Mouse (Mus musculus) spleen, adult 10 weeks (tissue): ENCODE results near the gene Prss36. TPM values are rescaled to one million over a fixed set of nuclear protein-coding genes. Genes with fewer than 3 reads are reported as not detected.

Experiments used
- polyA plus RNA-seq: library from polyadenylated mRNA; stranded (reverse); fragments of 350-450 nt; fragmentation: Illumina TruSeq; extraction: RNeasy Lipid Tissue Mini Kit (QIAGEN cat#74804); gene quantifications from one replicate; pipeline ENCODE4 v1.2.3, GENCODE M21; 2015; ENCODE audit warnings: low replicate concordance; ENCODE audit not compliant: insufficient read depth

Gene Prss36
- polyA plus RNA-seq, result 1.6 TPM

DNA sequence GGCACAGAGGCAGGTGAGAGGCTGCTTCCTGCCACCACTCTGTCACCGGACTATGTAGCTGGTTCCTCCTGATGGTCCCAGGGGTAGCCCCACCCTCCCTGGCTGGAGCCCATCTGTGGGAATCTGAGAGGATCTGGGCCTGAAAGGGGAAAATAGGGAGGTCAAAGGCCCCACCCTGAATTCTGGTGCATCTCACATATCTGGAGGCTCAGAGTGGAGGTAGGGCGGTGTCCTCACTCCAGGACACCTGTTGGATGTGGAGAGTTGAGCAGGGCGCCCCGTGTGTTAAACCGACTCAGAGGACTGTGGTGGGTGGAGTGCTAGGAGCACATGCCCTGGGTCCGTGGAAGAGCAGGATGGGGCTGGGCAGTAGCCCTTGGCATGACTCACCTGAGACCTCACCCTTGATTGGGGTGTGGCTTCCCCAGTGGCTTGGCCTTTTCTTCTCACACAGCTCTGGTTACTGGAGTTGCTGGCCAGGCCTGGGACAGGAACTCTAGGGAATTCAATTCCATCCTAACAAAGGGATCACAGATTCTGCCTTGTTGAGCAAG is at the start of gene Prss36:
TSS of gene Prss36 (minus strand) at position 256 of the 554 bp plus-strand sequence.

DNA sequence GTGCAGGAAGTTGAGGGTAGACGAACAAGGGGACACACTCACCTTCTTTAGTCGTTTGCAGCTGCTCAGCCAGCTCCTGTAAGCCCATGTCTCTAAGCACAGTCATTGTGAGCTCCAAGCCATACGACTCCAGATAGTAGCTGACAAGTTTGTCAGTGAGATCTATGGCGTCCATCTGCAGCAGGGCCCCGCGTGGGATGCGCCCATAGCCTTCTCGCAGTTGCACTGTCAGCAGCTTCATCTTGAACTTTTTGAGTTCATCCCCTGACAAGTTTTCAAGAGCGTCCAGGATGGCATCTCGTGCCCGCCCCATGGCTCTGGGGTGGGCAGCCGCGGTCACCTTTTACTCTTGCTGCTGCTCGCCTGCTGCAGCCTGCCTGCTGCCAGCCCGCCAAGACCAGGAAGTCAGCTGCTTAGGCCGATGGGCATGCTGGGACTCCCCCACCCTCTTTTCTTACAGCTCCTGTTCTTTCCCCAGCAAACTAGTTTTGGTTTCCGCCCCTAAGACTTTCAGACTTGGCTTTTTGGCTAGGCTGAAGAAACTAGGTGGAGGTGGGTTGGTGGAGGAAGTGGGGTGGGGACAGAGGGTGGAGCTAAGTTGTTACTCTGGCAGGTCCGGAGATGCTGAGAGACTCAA is 46.9 kb upstream of the Prss36 start, which contains the start of gene Pycard:
TSS of gene Pycard (minus strand) at position 527 of the 637 bp plus-strand sequence.

DNA sequence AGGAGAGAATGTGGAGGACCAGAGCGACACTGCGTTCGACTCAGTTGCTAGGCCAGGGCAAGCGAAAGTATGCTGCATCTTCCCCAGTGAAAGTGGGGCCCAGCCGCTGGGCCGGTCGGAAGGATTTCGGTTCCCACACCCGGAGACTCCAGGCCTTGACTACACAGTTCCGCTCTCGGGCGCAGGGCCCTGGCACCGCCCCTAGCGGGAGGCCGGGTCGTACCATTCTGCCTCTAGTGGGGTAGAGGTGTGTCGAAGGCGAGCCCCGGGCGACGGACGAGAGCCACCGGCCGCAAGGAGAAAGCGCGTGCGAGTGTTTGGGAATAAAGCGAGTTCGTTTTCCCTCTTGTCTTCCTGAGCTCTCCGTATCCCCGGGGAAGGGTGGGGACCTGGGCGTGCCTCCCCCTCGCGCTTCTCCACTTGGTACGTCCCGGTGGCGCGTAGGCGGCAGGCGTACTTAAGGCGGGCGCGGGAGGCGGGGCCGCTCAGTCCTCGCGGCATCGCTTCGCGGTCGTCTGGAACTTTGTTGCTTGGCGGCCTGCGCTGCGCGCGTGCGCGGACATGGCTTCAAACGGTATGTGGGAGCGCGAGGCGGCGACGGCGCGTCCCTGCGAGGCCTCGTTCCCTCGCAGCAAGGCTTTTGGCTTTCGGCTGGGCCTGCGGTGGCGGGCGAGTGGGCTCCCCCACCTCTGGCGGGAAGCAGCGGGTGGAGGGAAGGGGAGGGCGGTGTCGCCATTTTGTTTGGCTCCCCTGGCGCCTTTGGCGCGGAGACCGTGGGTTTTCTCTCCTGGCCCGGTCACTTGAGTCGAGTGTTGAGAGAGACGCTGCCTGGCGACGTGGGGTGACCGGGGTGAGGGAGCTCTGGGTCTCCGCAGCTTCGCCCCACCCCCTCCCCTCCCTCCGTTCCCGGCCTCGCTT is 20.7 kb upstream of the Prss36 start, which contains the start of gene Fus:
TSS of gene Fus (plus strand) at position 454 of the 918 bp plus-strand sequence.

DNA sequence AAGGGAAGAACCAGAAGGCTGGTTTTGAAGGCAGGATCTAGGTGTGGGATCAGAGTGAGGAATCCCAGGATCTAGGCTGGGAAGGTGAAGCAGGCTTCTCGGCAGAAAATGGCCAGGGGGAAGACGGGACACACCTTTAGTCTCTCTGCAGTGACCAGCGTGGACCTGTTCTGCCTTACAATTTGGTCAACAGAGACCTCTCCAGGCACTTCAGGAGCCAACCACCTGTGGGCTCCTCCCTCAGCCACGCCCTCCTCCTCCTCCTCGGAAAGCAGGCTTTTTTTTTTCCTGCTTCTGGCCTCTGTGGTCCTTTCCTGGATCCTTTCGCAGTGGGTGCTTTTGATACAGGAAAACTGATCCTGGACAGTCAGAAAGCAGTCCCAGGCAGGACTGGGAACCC is 16.6 kb downstream of the Prss36 start, which contains the start of gene Prss8:
TSS of gene Prss8 (minus strand) at position 182 of the 400 bp plus-strand sequence.

DNA sequence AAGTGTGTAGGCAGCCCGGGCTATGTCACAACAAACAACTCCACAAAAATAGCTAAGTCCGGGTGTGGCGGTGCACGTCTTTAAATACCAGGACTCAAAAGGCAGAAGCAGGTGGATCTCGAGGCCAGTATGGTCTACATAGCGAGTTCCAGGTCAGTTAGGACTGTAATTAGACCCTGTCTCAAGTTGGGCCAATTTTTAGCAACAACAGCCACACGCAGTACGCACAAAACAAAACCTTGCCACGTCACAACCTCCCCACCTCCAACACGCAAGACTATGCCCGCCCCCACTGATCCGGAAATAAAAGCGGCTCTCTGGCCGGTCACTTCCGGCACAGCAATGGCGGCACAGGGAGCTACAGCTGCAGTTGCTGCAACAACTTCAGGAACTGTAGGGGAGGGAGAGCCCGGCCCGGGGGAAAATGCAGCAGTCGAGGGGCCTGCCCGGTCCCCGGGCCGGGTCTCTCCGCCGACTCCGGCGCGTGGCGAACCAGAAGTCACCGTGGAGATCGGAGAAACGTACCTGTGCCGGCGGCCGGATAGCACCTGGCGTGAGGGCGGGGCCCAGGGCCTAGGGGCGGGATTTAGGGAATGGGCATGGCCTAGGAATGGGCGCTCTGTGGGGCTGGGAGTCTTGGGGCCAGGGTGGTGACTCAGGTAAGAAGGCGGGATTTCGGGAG is 34.2 kb downstream of the Prss36 start, which contains the start of gene Kat8:
TSS of gene Kat8 (plus strand) at position 327 of the 682 bp plus-strand sequence.

GRCm38 (mm10) chr7:127903971-127904796 is 42.3 kb downstream of the Prss36 start, which contains the start of gene Bckdk:
TSS of gene Bckdk (plus strand) at chr7:127904082.

DNA sequence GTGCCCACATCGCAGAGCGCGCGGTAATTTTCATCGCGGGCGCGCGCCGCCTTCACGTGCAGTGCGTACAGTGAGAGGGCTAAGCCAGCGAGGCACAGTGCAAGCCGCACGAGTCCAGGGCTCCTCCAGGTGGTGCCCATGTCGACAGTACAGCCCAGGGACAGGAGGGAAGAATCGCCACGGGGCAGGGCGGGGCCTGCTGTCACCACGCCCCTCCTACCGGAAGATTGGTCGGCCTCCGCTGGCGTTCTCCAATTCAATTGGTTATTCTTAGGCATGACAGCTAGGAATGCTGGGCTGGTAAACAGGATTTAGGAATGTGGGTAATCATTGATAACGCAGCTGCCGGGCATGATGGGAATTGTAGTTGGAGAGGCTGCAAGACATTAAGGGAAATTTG is 51.1 kb downstream of the Prss36 start, which contains the start of the genes Gm21974 and Vkorc1:
TSS of gene Gm21974 (minus strand) at position 13 of the 400 bp plus-strand sequence.
TSS of gene Vkorc1 (minus strand) at position 176 of the 400 bp plus-strand sequence.

GRCm38 (mm10) chr7:127890798-127891197 is 55.7 kb downstream of the Prss36 start, which contains the start of gene Prss53:
TSS of gene Prss53 (minus strand) at chr7:127890970.

Other genes with a start within 250 kb of the Prss36 start
- 8.0 TPM for gene Bcl7c, start 237.8 kb downstream of the Prss36 start, polyA plus RNA-seq
- gene Ctf1, start 234.0 kb downstream of the Prss36 start, polyA plus RNA-seq, result not detected
- not detected for gene Ctf2, start 214.6 kb downstream of the Prss36 start, polyA plus RNA-seq
- gene Fbxl19, start 202.2 kb downstream of the Prss36 start, polyA plus RNA-seq, result 6.2 TPM
- 32.6 TPM for gene Orai3, start 176.9 kb downstream of the Prss36 start, polyA plus RNA-seq
- 28.5 TPM for gene Setd1a, start 170.1 kb downstream of the Prss36 start, polyA plus RNA-seq
- not detected for gene Gm49388, start 161.1 kb downstream of the Prss36 start, polyA plus RNA-seq
- 14.7 TPM for gene Hsd3b7, start 146.1 kb downstream of the Prss36 start, polyA plus RNA-seq
- 96.9 TPM for gene Stx4a, start 122.4 kb downstream of the Prss36 start, polyA plus RNA-seq
- gene Stx1b, start 122.2 kb downstream of the Prss36 start, polyA plus RNA-seq, result 1.5 TPM
- 37.8 TPM for gene Zfp646, start 70.5 kb downstream of the Prss36 start, polyA plus RNA-seq
- gene Zfp668, start 69.9 kb downstream of the Prss36 start, polyA plus RNA-seq, result 4.0 TPM
- 0.25 TPM for gene Prss53, start 55.8 kb downstream of the Prss36 start, polyA plus RNA-seq
- not detected for gene Gm21974, start 51.3 kb downstream of the Prss36 start, polyA plus RNA-seq
- 52.3 TPM for gene Vkorc1, start 51.1 kb downstream of the Prss36 start, polyA plus RNA-seq
- 16.3 TPM for gene Bckdk, start 42.6 kb downstream of the Prss36 start, polyA plus RNA-seq
- 55.2 TPM for gene Kat8, start 34.2 kb downstream of the Prss36 start, polyA plus RNA-seq
- not detected for gene Prss8, start 16.6 kb downstream of the Prss36 start, polyA plus RNA-seq
- 960 TPM for gene Fus, start 20.7 kb upstream of the Prss36 start, polyA plus RNA-seq
- gene Pycard, start 47.1 kb upstream of the Prss36 start, polyA plus RNA-seq, result 39.8 TPM
- gene Trim72, start 57.2 kb upstream of the Prss36 start, polyA plus RNA-seq, result 0.18 TPM
- 22.2 TPM for gene Itgam, start 115.9 kb upstream of the Prss36 start, polyA plus RNA-seq
- 2.1 TPM for gene Gm49368, start 116.0 kb upstream of the Prss36 start, polyA plus RNA-seq
- 99.5 TPM for gene Itgax, start 182.8 kb upstream of the Prss36 start, polyA plus RNA-seq
- 93.2 TPM for gene Itgad, start 207.7 kb upstream of the Prss36 start, polyA plus RNA-seq